Mouse (Mus musculus): ENCODE results near the gene Lrrc63. TPM values are rescaled to one million over a fixed set of nuclear protein-coding genes. Genes with fewer than 3 reads are reported as not detected.

The Lrrc63 gene
- polyA plus RNA-seq, 1 experiment from 2014 or later, result not detected

GRCm38 (mm10) chr14:75131324-75131935 lies 749 bp upstream of the Lrrc63 start:
- H3K27ac ChIP-seq (ENCODE audit: low read length), result no peak overlapping the region

DNA sequence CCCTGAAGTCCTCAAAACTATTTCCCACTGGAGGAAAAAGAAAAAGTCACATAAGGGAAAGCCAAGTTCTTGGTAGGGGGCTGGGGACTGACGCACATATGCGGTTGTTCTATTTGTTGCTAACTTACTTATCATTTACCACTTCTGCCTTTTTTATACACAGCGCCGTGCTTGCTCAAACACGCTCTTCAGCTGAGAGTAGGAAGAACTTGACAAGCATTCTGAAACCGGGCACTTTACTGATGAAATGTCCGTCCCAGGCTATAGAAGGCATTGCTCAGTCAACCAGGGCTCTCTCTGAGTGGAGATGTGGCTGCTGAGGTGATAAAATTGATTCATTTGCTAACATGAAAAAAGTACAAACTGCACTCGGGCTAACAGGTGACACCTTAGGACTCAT lies 9.0 kb downstream of the Lrrc63 start:
- no peak overlapping the region for H3K4me2 ChIP-seq (replicated peaks; ENCODE audit: low read depth, low read length)
- H3K36me3 ChIP-seq (ENCODE audit: control insufficient read depth, insufficient read depth, low read length), result no peaks in the 10 kb centered on the region
- H3K27me3 ChIP-seq (ENCODE audit: control insufficient read depth, insufficient read depth, low read length), result no peaks in the 10 kb centered on the region
- H3K4me1 ChIP-seq (ENCODE audit: control insufficient read depth, insufficient read depth, low read length), result no peaks in the 10 kb centered on the region
- H3K9me3 ChIP-seq (ENCODE audit: control insufficient read depth, low read depth, low read length), result no peaks in the 10 kb centered on the region
- no peak overlapping the region for H3K4me3 ChIP-seq (ENCODE audit: low read depth, low read length)
- no peak overlapping the region for H3K9ac ChIP-seq (replicated peaks; ENCODE audit: low read depth, low read length)
- 72% methylated on average over 8 of the region's 8 CpGs for WGBS
- no peak overlapping the region for H3K27ac ChIP-seq (ENCODE audit: low read length)
- no peak for ATAC-seq (ENCODE audit: insufficient number of reproducible peaks, insufficient read depth, low FRiP score, low read depth)

More at GRCm38 (mm10) chr14:75131324-75131935, 749 bp upstream of the Lrrc63 start:
- H3K9me3 ChIP-seq (ENCODE audit: control insufficient read depth, low read depth, low read length), result no peaks in the 10 kb centered on the region
- H3K36me3 ChIP-seq (ENCODE audit: control insufficient read depth, insufficient read depth, low read length), result no peaks in the 10 kb centered on the region
- 5% methylated on average over 12 of the region's 12 CpGs for WGBS
- no peaks in the 10 kb centered on the region for H3K27me3 ChIP-seq (ENCODE audit: control insufficient read depth, insufficient read depth, low read length)
- no peak overlapping the region; the same call in 1 of the 2 replicates for H3K9ac ChIP-seq (replicated peaks; ENCODE audit: low read depth, low read length)
- no peak for ATAC-seq (ENCODE audit: insufficient number of reproducible peaks, insufficient read depth, low FRiP score, low read depth)
- H3K4me2 ChIP-seq (replicated peaks; ENCODE audit: low read depth, low read length), result peak overlapping the region; percentile 84
- H3K4me1 ChIP-seq (ENCODE audit: control insufficient read depth, insufficient read depth, low read length), result no peaks in the 10 kb centered on the region
- H3K4me3 ChIP-seq (ENCODE audit: low read depth, low read length), result peak overlapping the region; percentile 56

DNA sequence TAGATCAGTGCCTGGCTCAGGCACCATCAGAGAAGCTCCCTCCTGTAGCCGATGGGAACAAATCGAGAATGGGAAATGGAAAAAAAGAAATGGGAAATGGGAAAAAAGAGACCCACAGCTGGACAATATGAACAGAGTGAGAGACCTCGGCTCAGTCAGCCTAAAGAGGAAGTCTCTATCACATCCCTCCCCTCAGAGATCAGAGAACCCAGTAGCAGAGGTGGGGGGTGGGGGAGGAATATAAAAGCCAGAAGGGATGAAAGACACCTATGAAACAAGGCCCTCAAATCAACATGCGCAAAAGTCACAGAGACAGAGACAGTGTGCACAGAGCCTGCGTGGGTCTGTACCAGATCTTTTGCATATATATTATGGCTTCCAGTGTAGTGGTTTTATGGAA lies 27.7 kb downstream of the Lrrc63 start:
- no peaks in the 10 kb centered on the region for H3K4me1 ChIP-seq (ENCODE audit: control insufficient read depth, insufficient read depth, low read length)

GRCm38 (mm10) chr14:75077946-75078345 lies 52.7 kb downstream of the Lrrc63 start:
- 63% methylated on average over 6 of the region's 6 CpGs for WGBS
- H3K4me1 ChIP-seq (ENCODE audit: control insufficient read depth, insufficient read depth, low read length), result no peaks in the 10 kb centered on the region
- no peak for ATAC-seq (ENCODE audit: insufficient number of reproducible peaks, insufficient read depth, low FRiP score, low read depth)
- H3K27me3 ChIP-seq (ENCODE audit: control insufficient read depth, insufficient read depth, low read length), result no peaks in the 10 kb centered on the region
- no peaks in the 10 kb centered on the region for H3K36me3 ChIP-seq (ENCODE audit: control insufficient read depth, insufficient read depth, low read length)
- no peaks in the 10 kb centered on the region for H3K9me3 ChIP-seq (ENCODE audit: control insufficient read depth, low read depth, low read length)
- H3K4me2 ChIP-seq (replicated peaks; ENCODE audit: low read depth, low read length), result no peak overlapping the region
- no peak overlapping the region for H3K4me3 ChIP-seq (ENCODE audit: low read depth, low read length)
- H3K9ac ChIP-seq (replicated peaks; ENCODE audit: low read depth, low read length), result no peak overlapping the region
- no peak overlapping the region for H3K27ac ChIP-seq (ENCODE audit: low read length)

More for the DNA sequence above, 27.7 kb downstream of the Lrrc63 start:
- ATAC-seq (ENCODE audit: insufficient number of reproducible peaks, insufficient read depth, low FRiP score, low read depth), result no peak
- Histone ChIP-seq H3K9ac (replicated peaks; ENCODE audit: low read depth, low read length) (no peak overlapping the region), H3K4me2 (replicated peaks; ENCODE audit: low read depth, low read length) (no peak overlapping the region), H3K27ac (ENCODE audit: low read length) (no peak overlapping the region), H3K36me3 (ENCODE audit: control insufficient read depth, insufficient read depth, low read length) (no peaks in the 10 kb centered on the region), H3K27me3 (ENCODE audit: control insufficient read depth, insufficient read depth, low read length) (no peaks in the 10 kb centered on the region), H3K4me3 (ENCODE audit: low read depth, low read length) (no peak overlapping the region), H3K9me3 (ENCODE audit: control insufficient read depth, low read depth, low read length) (no peaks in the 10 kb centered on the region)
- whole genome bisulfite sequencing, result 93% methylated on average over 5 of the region's 5 CpGs

GRCm38 (mm10) chr14:75075299-75076180 lies 55.1 kb downstream of the Lrrc63 start:
- no peak for ATAC-seq (ENCODE audit: insufficient number of reproducible peaks, insufficient read depth, low FRiP score, low read depth)
- no peak overlapping the region for H3K9ac ChIP-seq (replicated peaks; ENCODE audit: low read depth, low read length)
- H3K36me3 ChIP-seq (ENCODE audit: control insufficient read depth, insufficient read depth, low read length), result no peaks in the 10 kb centered on the region
- WGBS, result 77% methylated on average over 10 of the region's 10 CpGs
- no peaks in the 10 kb centered on the region for H3K4me1 ChIP-seq (ENCODE audit: control insufficient read depth, insufficient read depth, low read length)
- H3K9me3 ChIP-seq (ENCODE audit: control insufficient read depth, low read depth, low read length), result no peaks in the 10 kb centered on the region
- no peak overlapping the region for H3K27ac ChIP-seq (ENCODE audit: low read length)
- H3K27me3 ChIP-seq (ENCODE audit: control insufficient read depth, insufficient read depth, low read length), result no peaks in the 10 kb centered on the region
- H3K4me3 ChIP-seq (ENCODE audit: low read depth, low read length), result no peak overlapping the region
- H3K4me2 ChIP-seq (replicated peaks; ENCODE audit: low read depth, low read length), result no peak overlapping the region

DNA sequence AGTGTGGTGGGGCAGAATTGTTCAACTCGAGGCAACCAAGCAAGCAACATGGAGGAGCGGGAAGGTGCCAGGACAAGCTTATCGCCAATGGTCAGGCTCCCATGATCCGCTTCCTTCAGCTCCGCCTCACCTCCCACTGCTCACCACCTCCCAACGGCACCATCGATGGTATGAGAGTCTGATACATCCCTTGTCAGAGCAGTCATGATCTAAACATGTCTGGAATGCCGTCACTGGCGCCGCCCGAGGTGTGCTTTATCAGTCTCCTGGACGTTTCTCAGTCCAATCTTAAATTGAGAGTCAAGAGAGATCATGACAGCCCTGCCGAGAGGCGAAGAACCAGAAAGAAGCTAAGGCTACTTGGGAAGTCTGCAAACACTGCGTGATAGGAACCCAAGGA lies 59.6 kb downstream of the Lrrc63 start:
- H3K36me3 ChIP-seq (ENCODE audit: control insufficient read depth, insufficient read depth, low read length), result no peaks in the 10 kb centered on the region
- ATAC-seq (ENCODE audit: insufficient number of reproducible peaks, insufficient read depth, low FRiP score, low read depth), result no peak
- H3K4me3 ChIP-seq (ENCODE audit: low read depth, low read length), result no peak overlapping the region
- no peaks in the 10 kb centered on the region for H3K4me1 ChIP-seq (ENCODE audit: control insufficient read depth, insufficient read depth, low read length)
- no peak overlapping the region for H3K4me2 ChIP-seq (replicated peaks; ENCODE audit: low read depth, low read length)
- 86% methylated on average over 15 of the region's 15 CpGs for WGBS
- no peaks in the 10 kb centered on the region for H3K27me3 ChIP-seq (ENCODE audit: control insufficient read depth, insufficient read depth, low read length)
- no peak overlapping the region for H3K9ac ChIP-seq (replicated peaks; ENCODE audit: low read depth, low read length)
- H3K9me3 ChIP-seq (ENCODE audit: control insufficient read depth, low read depth, low read length), result no peaks in the 10 kb centered on the region
- no peak overlapping the region for H3K27ac ChIP-seq (ENCODE audit: low read length)

- Histone ChIP-seq H3K9me3 (ENCODE audit: control insufficient read depth, low read depth, low read length) (no peaks in the 10 kb centered on the region), H3K36me3 (ENCODE audit: control insufficient read depth, insufficient read depth, low read length) (no peaks in the 10 kb centered on the region), H3K9ac (replicated peaks; ENCODE audit: low read depth, low read length) (no peak overlapping the region), H3K4me3 (ENCODE audit: low read depth, low read length) (no peak overlapping the region), H3K4me2 (replicated peaks; ENCODE audit: low read depth, low read length) (no peak overlapping the region), H3K27ac (ENCODE audit: low read length) (no peak overlapping the region), H3K27me3 (ENCODE audit: control insufficient read depth, insufficient read depth, low read length) (no peaks in the 10 kb centered on the region), H3K4me1 (ENCODE audit: control insufficient read depth, insufficient read depth, low read length) (no peaks in the 10 kb centered on the region)
- WGBS, result 48% methylated on average over 7 of the region's 7 CpGs
- ATAC-seq (ENCODE audit: insufficient number of reproducible peaks, insufficient read depth, low FRiP score, low read depth), result no peak
Observed at GRCm38 (mm10) chr14:75069356-75069979, 61.2 kb downstream of the Lrrc63 start.

DNA sequence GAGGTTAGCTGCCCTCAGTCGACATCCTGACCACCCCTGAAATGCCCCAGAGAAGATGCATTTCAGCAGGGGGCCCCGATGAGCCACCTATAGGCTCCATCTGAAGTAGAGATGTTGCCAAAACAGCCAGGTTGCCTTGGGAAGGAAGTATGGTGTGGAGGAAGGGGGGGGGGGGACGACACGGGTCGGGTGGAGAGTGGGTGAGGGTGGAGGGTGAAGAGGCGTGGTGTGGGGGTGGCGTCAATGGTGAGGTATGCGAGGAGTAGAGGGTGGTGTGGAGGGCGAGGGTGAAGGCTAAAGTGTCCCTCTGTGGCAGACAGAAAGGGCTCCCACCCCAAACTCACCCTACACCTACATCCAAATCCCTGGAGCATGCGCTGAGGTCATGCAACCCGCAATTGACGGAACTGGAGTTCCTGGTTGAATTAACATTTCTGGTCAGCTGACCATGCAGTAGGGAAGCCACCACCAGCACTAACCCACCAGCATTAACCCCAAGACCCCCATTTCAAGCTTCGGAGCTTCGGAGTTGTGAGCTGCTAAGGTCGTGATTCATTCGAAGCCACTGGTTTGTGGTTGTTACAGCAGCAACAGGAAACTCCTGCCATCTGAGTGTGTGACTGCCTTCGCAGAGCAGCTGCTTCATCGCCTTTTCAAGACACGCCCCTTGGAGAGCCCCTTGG lies 62.1 kb downstream of the Lrrc63 start:
- Histone ChIP-seq H3K4me3 (ENCODE audit: low read depth, low read length) (no peak overlapping the region), H3K36me3 (ENCODE audit: control insufficient read depth, insufficient read depth, low read length) (no peaks in the 10 kb centered on the region), H3K27me3 (ENCODE audit: control insufficient read depth, insufficient read depth, low read length) (no peaks in the 10 kb centered on the region), H3K27ac (ENCODE audit: low read length) (no peak overlapping the region), H3K9me3 (ENCODE audit: control insufficient read depth, low read depth, low read length) (no peaks in the 10 kb centered on the region), H3K4me1 (ENCODE audit: control insufficient read depth, insufficient read depth, low read length) (no peaks in the 10 kb centered on the region), H3K4me2 (replicated peaks; ENCODE audit: low read depth, low read length) (no peak overlapping the region), H3K9ac (replicated peaks; ENCODE audit: low read depth, low read length) (no peak overlapping the region)
- 80% methylated on average over 16 of the region's 19 CpGs for WGBS
- ATAC-seq (ENCODE audit: insufficient number of reproducible peaks, insufficient read depth, low FRiP score, low read depth), result no peak
